Mouse (Mus musculus) layer of hippocampus, adult 2 months (tissue): ENCODE measurements around the gene Armc9. TPM values are rescaled to one million over a fixed set of nuclear protein-coding genes. Genes with fewer than 3 reads are reported as not detected.
A peak's percentile ranks its signal among the peaks of the same experiment; 100 is the strongest.

ENCODE experiments used
- DNase-seq, 2 experiments: peaks; one replicate each; pipeline ENCODE4 v3.0.0; 2022; ENCODE audit warnings: low spot score in 2 of 2
- H3K27ac ChIP-seq: fragments of 200-600 bp; 2 replicates; pipeline ENCODE4 v1.8.1; 2022
- H3K4me3 ChIP-seq: fragments of 200-600 bp; 2 replicates; pipeline ENCODE4 v1.8.1; 2022; ENCODE audit warnings: mild to moderate bottlenecking
- CTCF ChIP-seq: fragments of 200-600 bp; conservative IDR thresholded peaks from 2 replicates; pipeline ENCODE4 v1.8.1; 2022; ENCODE audit warnings: antibody characterized with exemption, mild to moderate bottlenecking, moderate library complexity
- total RNA-seq, 2 experiments: library from RNA; stranded (reverse); gene quantifications; 2 replicates each; pipeline ENCODE4 v1.2.3; 2021

Gene Armc9
- total RNA-seq, 2 experiments from 2014 or later: 37.3 to 40.1 TPM

DNA sequence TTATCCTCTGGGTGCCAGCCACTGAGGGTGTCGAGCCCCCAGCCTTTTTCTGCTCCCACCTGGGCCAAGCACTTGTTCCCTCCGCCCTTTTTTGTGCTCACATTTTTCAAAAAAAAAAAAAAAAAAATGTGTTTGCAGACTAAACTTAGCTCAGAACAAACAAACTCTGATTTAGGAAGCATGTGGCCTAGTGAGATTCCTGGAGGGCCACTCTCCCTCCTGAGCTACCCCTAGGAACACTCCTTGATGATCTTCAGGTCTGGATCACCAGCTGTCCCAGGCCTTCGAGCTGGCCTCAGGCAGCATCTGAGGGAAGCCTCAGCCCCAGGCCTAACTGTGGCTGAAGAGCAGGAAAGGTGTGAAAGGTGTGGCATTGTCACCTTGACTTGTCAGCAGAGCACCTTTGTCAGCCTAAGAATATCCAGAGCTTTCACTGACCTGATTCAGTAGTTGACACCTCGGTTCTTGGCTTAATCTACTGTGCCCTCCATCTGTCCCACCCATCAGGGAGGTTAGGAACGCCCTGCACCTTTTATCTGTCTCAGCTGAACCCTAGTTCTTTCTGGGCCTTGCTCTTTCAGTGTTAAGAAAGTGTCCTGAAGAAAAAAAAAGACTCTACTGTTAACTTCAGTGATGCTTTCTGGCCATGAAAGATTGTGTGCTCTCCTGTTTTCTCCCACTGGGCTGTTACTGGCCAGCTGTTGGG is 27.6 kb downstream of the Armc9 start:
- no peak overlapping the region for H3K27ac ChIP-seq
- no peak overlapping the region for H3K4me3 ChIP-seq
- DNase-seq: no peak
- TF ChIP-seq CTCF: no peak

DNA sequence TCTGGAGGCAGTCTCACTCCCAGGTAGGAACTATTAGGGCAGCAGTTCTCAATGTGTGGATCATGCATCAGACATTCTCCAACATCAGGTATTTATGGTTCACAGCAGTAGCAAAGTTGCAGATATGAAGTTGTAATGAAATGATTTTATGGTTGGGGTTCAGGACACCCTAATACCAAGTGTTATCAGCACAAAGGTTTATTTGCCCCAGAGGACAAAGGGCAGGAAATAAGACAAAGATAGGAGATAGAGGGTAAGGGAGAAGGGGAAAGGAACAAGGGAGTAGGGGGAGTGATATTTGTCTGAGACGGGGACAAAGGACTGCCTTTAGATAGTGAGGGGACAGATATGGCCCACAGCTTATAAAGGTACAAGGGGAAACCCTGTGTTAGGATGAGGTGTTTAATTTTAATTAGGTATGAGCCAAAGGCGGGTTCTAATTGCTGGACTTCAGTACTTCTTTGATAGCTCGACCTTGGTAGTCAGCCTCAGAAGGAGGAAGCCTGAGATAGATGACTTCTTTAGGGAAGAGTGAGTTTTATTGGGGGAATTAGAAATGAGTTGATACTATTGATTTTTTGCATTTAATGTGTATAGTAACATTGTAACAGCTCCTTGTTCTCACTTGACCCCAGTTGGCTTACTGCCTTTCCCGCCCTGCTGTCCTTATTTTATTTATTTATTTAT is 29.1 kb downstream of the Armc9 start:
- TF ChIP-seq CTCF: no peak
- H3K27ac ChIP-seq: no peak overlapping the region
- no peak overlapping the region for H3K4me3 ChIP-seq
- DNase-seq: no peak

DNA sequence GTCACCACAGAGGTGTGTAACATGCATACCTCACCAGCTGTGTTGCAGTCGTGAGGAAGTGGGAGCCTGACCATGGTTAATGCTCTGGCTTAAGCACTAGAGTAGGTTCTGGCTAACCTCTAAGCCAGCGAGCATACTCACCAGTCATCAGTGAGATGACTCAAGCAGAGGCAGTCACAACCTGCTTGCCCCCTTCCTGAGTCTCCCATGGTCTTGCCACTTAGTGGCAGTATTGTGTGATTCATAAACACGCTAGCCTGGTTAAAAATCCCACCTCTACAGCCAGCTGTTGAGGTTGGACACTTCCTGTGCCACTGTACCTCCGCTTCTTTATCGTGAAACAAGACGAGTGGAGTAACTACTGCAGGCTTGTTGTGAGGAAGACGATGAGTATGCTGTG is 32.2 kb downstream of the Armc9 start:
- no peak for DNase-seq
- H3K4me3 ChIP-seq: no peak overlapping the region
- H3K27ac ChIP-seq: no peak overlapping the region
- TF ChIP-seq CTCF: no peak

DNA sequence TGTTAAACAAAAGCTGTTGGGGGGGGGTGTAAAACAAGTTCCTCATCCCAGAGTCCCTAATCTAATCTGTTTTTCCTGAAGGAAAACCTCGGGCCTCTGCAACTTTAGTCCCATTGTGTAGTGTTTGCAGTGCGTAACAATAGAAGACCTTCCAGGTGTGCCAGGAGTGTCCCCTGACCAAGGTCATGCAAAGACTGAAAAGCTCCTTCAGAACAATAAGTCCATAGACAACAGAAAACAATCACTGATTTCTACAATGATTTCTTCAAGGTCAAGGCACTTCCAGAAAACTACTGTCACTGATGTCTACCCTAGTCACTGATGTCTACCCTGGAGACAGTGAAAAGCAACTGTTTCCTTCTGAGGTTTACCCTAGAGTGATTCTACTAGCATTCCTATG is 33.3 kb downstream of the Armc9 start:
- no peak for TF ChIP-seq CTCF
- no peak overlapping the region for H3K4me3 ChIP-seq

DNA sequence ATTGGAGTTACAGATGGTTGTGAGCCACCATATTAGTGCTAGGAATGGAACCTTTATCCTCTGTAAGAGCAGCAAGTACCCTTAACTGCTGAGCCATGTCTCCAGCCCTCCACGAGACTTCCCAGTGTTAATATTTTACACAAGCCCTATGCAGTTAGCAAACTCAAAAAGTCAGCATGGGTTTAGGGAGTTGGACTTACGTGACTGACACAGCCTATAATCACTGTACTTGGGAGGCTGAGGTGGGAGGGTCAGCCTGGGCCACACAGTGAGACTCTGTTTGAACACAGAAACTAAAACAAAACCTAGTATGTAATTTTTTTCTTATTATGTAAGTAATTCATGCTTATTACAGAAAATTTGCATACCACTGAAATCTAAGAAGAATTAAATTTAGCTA is 33.7 kb downstream of the Armc9 start:
- Histone ChIP-seq H3K27ac (no peak overlapping the region), H3K4me3 (no peak overlapping the region)
- no peak for DNase-seq
- no peak for TF ChIP-seq CTCF

More for the DNA sequence above, 33.3 kb downstream of the Armc9 start:
- DNase-seq: no peak
- H3K27ac ChIP-seq: no peak overlapping the region

DNA sequence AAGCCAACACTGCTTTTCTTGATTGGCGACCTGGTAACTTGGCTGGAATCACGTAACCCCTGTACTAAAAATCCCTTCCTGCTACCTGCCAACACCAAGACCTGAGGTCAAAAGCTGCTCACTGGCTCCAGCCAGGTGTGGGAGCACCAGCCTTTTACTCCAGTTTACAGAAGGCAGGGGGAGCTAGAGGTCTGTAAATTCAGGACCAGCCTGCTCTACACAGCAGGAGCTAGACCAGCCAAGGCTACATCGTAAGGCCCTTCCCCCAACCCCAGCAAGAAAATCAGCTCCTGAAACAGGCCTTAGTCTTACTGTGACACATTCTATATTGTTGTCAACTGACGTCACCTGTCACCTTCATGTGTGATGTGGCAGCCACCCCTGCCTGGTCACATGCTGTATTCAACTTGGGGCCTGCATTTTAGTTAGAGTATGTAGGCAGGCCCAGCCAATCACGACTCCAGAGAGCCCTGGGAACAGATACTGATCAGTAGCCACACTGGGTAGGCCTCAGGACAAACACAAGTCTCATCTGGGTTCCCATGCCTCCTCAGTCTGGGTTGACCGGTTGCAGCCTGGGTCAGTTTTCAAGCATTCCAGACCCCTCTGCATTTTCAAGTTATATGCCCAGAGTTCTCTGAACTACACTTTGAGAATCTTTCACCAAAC is 34.6 kb downstream of the Armc9 start:
- Histone ChIP-seq H3K4me3 (no peak overlapping the region), H3K27ac (no peak overlapping the region)
- peak; percentile 35; the same call in 1 of the 2 replicates for TF ChIP-seq CTCF
- no peak for DNase-seq

DNA sequence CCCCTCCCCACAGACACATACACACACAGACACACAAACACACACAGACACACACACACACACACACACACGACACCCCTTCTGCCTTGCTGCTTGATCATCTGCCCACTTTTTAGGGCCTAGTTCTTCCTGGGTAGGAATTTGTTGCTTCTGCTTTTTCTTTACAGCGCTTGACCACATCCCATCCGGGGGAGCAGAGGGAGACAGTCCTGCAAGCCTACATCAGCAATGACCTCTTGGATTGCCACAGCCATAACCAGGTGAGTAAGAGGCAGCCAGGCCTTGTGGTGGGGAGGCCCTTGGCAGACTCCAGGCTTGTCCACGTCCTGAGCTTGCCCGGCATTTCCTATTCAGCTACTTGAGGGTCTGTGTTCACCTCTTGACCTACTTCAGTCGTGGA is 36.3 kb downstream of the Armc9 start:
- Histone ChIP-seq H3K4me3 (no peak overlapping the region), H3K27ac (no peak overlapping the region)
- no peak for DNase-seq
- no peak for TF ChIP-seq CTCF

DNA sequence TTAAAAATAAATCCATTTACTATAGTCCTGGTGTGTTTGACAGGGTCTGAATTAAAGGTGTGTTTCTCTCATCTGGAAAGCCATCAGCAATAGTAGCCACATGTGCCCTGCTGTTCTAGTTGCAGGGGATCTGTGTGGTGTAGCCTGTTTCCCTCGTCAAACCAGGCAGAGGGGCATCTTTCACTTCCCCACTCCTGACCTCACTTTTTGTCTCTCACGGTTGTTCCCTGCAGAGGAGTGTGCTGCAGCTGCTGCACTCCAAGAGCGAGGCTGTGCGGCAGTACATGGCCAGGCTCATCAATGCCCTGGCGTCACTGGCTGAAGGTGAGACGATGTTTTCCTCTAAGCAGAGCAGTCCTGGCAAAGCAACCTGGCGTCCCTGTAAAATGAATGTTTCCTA is 39.5 kb downstream of the Armc9 start:
- no peak for TF ChIP-seq CTCF
- no peak overlapping the region for H3K27ac ChIP-seq

DNA sequence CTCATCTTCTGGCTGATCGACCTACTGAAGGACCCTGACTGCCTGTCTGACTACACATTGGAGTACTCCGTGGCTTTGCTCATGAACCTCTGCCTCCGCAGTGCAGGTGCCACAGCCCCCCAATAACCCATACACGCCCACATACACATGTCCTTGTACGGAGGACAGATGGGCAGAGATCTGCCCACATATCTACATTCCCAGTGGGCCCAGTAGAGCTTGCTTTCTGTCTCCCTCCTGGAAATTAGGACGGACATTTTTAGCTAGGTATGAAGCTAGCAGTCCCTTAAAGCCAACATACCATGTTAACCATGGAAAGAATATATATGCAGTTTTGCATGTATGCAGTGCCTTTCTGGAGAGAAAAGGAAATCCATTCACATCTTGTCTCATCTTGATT is 43.7 kb downstream of the Armc9 start:
- DNase-seq: no peak
- no peak overlapping the region for H3K27ac ChIP-seq
- H3K4me3 ChIP-seq: no peak overlapping the region
- TF ChIP-seq CTCF: no peak

More for the DNA sequence above, 39.5 kb downstream of the Armc9 start:
- H3K4me3 ChIP-seq: no peak overlapping the region
- no peak for DNase-seq

DNA sequence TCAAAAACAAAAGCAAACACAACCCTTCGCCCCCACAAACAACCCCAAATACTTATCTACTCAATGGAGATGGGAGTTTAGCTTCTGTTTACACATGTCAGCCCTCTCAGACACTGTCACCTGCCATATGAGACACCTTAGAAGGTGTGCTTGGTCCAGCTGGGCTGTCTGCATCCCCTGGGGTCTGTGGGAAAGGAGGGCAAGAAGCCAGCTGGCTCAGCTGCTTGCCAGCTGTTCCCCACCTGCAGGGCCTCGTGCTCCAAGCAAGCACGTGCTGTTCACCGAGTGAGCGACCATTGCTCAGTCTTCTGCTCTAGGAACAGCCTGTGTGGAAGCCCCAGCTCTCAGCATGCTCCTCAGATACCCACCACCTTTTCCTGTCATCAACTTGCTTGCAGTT is 44.4 kb downstream of the Armc9 start:
- no peak for DNase-seq
- TF ChIP-seq CTCF: no peak
- Histone ChIP-seq H3K4me3 (no peak overlapping the region), H3K27ac (no peak overlapping the region)

DNA sequence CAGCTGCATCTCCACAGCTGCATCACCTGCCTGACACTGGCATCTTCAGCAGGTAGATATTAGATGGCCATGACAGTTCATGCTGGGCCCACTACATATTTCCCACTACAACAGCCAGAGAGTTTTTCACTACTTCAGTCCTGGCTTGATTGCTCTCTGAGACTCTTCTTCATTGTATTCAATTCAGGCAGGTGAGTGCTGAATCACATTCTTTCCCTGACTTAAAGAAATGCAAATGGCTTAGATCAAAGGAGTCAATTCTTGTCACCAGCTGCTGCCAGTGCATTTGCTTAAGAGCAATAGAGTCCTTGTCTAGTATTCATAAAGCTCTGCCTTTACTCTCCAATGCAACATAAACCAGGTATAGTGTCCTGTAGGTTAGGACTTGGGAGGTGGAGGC is 46.7 kb downstream of the Armc9 start:
- no peak for TF ChIP-seq CTCF
- Histone ChIP-seq H3K27ac (no peak overlapping the region), H3K4me3 (no peak overlapping the region)
- no peak for DNase-seq

DNA sequence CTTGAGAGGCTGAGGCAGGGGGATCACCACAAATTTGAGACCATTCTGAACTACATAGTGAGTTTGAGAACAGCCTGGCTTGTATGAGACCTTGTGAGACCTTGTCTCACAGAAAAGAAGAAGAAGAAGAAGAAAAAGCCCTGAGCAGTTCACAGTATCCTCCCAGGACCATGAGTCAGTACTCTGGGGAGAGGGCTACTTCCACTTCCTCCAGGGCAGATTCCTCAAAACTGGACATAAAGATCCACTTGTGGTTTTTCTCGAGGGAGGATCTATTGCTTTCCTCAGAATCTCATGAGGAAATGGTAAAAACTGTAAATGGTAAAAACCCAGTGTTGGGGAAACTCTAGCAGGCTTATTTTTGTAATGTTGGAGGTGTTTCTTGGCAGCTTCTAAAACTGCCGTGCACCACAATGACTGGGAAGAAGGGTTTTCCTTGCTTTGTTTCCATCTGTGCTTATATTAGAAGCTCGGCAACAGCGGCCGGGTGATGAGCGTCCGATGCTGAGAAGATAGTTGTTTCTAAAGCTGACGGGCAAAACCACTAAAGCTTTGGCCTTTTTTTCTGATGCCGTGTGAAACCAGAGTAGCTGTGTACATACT is 48.1 kb downstream of the Armc9 start:
- no peak overlapping the region for H3K27ac ChIP-seq
- TF ChIP-seq CTCF: no peak
- DNase-seq: peak in 1 of 2 experiments; percentile 30
- no peak overlapping the region for H3K4me3 ChIP-seq

DNA sequence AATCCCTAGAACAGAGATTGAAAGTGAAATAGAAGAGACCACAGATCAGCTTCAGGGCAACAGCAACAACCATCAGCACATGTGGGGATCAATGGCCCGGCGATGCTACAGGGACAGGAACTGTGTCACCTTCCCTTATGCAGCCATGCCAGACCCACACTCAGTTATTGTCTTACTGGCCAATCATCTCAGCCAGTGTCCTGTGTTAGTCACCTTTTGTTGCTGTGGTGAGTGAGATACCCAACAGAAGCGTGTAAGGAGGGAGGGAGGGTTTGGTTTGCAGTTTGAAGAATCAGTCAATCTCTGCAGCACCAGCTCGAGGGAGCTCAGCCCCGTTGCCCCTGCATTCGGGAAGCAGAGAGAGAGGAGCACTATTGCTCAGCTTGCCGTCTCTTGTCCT is 56.1 kb downstream of the Armc9 start:
- Histone ChIP-seq H3K27ac (no peak overlapping the region), H3K4me3 (no peak overlapping the region)
- no peak for DNase-seq
- no peak for TF ChIP-seq CTCF
